Mouse (Mus musculus) CH12F3 (cell line): ENCODE measurements around the gene Best3.
"Not testable (repeated sequence)": the region's sequence is repeated elsewhere in the genome, so short reads cannot be mapped to it uniquely, and the experiment has no call there.

Source experiments
- in situ Hi-C: fragments of 300-500 bp; cut with MboI; formaldehyde crosslinking; loops from 2 replicates; pipeline ENCODE4 v1.14.3; 2020; ENCODE audit warnings: low sequenced_read_pairs

The Best3 gene

DNA sequence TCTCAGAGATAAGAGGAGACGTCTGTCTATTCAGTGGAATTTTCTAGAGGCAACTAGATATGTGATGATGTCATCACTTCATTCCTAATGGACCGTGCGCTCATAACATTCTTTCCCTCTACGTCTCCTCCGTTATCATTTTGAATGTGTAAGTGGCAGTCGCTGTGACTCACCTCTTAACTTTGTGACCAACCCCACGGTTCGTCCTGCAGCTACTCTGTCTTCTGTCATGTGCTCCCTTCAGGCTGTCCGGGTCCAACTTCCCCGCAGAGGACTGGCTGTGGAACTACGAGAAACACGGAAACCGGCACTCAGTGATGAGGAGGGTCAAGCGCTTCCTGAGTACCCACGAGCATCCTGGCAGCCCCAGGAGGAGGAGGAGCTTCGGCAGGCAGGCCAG lies 37.6 kb downstream of the Best3 start:
- in situ Hi-C loops: no loop called here

DNA sequence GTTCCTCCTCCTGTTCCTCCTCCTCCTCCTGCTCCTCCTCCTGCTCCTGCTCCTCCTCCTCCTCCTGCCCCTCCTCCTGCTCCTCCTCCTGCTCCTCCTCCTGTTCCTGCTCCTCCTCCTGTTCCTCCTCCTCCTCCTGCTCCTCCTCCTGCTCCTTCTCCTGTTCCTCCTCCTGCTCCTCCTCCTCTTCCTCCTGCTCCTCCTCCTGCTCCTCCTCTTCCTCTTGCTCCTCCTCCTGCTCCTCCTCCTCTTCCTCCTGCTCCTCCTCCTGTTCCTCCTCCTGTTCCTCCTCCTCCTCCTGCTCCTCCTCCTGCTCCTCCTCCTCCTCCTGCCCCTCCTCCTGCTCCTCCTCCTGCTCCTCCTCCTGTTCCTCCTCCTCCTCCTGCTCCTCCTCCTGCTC lies 39.7 kb downstream of the Best3 start:
- in situ Hi-C loops: not testable (repeated sequence)

DNA sequence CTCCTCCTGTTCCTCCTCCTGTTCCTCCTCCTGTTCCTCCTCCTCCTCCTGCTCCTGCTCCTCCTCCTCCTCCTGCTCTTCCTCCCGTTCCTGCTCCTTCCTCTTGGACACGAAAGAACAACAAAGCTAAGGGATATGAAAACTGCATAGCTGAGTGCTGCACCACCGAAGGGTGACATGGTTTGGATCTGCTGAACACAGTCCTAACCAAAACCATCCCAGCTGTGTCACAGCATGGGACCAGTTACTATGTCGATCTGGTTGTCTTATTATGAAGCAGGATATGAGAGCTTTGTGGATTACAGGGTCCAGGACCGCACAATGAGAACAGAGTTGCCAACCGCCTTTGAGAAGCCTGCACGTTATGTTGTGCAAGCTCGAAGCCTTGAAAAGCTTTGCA lies 40.1 kb downstream of the Best3 start:
- in situ Hi-C loops: no loop called here

DNA sequence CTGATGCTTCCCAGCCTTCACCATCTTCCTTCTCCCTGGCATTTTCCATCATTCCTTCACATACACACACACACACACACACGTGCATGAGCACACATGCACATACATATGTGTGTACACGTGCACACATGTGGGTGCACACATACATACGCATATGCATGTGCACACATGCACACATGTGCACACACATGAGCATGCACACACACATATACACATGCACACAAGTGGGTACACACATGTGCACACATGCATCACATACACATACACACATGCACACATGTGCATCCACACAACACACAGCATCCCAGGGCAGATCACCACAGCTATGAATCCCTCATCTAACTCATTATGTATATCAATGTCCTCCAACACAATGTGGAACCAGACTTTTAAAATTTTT lies 45.0 kb downstream of the Best3 start:
- in situ Hi-C loops: no loop called here

DNA sequence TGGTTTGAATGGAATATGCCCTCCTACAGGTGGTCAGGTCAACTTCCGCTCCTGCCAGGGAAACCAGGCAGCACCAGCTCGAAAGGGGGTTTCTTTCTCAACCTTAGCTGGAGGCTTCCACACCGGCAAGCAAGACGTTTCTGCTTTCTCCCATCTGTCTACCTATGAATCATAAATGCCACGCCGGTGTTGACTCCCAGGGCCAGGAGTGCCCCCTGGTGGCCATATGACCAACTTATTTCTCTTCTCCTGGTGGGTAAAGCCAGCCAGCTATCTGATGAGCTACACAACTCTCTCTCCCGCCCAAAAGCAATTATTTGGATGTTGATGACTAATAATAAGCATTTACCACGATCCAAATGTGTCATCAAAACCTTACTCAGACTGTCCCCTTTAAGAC lies 47.7 kb downstream of the Best3 start:
- in situ Hi-C loops: no loop called here

DNA sequence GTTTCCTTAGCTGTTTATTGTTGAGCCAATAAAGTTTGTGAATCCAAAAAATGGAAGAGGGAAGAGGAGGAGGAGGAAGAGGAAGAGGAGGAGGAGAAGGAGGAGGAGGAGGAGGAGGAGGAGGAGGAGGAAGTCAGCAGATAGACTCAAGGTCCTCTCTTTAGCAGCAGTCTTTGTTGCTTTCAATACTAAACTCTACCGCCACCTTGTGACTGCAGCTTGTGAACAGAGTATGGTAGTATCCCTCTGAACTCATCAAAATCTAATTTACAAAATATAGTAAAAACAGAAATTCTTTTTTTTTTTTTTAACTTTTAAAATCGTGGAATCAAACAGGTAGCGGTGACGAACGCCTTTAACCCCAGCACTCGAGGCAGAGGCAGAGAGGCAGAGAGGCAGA lies 54.2 kb downstream of the Best3 start:
- in situ Hi-C loops: no loop called here

DNA sequence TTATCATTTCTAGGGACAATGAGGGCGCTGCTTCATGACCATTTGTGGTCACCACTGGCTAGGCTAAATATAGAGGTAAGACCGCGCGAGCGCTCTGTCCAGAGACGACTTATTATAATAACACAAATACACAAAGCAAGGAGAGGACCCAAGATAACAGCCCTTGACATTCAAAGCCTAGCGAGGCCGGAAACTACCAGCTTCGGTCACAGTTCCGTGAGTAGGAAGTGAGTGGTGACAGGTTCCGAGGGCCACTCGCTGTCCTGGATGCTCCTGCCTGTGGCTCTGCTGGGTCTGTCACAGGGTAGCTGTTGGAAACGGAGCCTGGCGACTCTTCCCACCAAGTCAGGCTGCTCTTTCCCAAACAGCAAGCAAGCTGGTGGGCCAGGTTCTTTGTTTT lies 56.2 kb downstream of the Best3 start:
- in situ Hi-C loops: no loop called here

DNA sequence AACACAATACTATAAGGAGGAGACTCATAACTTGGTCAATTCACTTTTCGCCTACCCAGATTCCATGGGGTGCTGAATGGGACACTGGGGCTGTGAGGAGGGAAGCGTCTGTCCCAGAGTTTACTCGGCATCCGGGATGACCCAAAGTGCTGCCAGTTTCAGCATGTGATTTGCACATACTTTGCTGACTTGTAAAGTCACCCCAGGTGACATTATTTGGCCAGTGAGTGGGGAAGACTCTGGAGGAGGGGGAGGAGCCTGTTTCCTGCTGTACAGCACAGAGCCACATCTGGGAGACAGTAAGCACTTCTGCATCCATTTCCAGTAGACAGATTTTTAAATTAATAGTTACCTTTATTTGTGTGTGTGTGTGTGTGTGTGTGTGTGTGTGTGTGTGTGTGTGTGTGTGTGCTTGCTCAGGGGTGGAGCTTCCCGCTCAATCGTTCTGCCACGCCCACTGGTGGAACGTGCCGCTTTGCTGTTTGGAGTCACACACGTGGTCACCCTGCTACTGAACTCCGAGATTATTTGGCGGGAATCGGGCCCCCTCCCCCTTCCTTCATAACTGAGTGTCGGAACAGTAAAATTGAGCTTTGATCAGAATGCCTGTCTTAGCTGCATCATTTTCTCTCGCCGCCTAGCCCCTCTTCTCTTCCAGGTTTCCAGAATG lies 57.5 kb downstream of the Best3 start:
- in situ Hi-C loops: not testable (repeated sequence)

DNA sequence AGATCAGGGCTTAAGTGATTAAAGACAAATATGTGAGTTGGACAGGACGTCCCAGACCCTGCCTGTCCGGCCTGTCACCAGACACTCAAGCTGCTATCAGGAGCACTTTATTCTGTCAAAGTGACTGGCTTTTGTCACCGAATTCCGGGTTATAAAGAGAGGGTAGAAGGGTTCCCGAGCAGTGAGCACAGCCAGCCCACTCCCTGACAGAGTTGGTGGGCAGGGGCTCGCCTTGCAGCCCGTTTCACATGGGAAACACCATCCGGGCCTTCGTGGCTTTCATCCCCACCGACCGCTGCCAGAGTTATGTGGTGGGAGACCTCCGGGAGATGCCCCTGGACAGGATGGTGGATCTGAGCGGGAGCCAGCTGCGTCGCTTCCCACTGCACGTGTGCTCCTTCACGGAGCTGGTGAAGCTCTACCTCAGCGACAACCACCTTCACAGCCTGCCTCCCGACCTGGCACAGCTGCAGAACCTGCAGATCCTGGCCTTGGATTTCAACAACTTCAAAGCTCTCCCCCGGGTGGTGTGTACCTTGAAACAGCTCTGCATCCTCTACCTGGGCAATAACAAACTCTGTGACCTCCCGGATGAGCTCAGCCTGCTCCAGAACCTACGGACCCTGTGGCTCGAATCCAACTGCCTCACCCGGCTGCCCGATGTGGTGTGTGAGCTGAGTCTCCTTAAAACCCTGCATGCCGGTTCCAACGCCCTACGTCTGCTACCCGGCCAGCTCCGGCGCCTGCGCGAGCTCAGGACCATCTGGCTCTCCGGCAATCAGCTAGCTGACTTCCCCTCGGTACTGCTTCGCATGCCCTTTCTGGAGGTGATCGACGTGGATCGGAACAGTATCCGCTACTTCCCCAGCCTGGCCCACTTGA lies 59.3 kb downstream of the Best3 start, which contains the start of gene Lrrc10:
TSS of gene Lrrc10 (plus strand) at position 167 of the 882 bp plus-strand sequence.
- in situ Hi-C loops: no loop called here

DNA sequence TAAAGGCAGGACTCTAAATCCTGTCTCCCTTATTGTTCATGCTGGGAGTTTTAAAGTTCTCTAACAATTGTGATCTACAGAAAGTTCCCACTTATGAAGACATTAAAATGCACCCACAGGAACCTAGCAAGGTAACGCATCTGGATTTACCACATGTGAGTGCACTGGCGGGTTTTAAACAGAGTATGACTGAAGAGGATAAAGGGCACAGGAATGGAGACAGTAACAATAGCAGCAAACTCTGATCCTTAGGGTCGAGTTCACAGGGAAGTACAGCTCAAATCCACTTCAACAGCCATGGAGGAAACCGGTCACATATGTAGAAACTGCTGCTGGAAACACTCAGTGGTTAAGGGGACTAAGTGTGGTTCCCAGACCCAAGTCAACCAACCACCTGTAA lies 63.1 kb downstream of the Best3 start:
- in situ Hi-C loops: no loop called here

DNA sequence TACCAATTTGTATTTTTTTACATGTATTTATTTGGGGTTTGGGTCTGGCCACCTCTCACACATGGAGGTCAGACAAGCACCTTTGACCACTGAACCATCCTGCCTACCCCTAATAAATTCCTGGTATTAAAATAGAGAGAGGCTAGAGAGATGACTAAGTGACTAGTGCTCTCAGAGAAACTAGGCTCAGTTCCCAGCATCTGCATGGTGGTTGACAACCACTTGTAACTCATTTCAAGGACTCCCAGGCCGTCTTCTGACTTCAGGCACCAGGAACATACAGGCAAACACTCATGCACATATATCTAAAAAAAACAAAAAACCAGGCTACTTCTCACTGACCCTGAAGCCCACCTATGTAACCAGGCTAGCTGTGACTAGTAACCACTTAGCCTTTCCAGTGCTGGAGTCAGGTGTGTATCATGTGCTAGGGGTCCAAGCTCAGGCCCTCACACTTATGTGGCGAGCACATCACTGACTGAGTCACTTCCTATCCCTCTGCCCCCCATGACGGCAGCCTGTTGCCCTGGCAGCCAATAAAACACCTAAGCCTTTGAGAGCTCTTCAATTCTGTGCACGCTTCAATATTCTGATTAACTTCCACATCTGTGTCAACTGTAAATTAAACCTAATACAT lies 64.0 kb downstream of the Best3 start:
- in situ Hi-C loops: loop anchor here (25.0 kb wide), 1 partner anchor 162 kb away; the partner anchor contains the start of gene Yeats4

DNA sequence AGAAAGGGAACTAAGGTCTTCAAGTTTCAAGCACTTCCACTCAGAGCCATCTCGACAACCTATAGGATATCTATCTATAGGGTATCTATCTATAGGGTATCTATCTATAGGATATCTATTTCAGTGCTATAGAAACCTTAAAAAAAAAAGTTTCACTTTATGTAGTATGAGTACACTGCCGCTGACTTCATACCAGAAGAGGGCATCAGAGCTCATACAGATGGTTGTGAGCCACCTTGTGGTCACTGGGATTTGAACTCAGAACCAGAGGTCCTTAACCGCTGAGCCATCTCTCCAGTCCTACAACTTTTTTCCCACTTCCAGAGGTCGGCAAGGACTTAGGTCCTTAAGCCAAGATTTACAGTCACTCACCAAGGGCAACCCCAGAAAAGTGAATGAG lies 69.6 kb downstream of the Best3 start:
- in situ Hi-C loops: loop anchor here (25.0 kb wide), 1 partner anchor 157 kb away; the partner anchor contains the start of gene Yeats4

DNA sequence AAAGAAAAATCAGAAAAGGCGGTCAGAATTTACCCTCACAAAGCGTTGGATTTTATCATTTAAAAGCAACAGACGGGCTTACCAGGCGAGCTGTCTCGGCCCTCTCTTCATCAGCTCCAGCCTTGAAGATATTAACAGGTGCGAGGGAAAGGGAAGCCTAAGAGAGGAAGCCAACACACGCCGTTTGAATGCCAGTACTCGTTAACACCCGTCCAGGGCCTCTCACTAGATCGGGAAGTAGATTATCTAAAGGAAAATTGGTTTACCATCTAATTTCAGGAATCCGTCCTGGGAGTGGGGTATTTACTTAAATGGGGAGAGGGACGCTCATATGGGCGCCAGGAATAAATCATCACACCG lies 76.8 kb downstream of the Best3 start:
- in situ Hi-C loops: loop anchor here (25.0 kb wide), 1 partner anchor 149 kb away; the partner anchor contains the start of gene Yeats4

DNA sequence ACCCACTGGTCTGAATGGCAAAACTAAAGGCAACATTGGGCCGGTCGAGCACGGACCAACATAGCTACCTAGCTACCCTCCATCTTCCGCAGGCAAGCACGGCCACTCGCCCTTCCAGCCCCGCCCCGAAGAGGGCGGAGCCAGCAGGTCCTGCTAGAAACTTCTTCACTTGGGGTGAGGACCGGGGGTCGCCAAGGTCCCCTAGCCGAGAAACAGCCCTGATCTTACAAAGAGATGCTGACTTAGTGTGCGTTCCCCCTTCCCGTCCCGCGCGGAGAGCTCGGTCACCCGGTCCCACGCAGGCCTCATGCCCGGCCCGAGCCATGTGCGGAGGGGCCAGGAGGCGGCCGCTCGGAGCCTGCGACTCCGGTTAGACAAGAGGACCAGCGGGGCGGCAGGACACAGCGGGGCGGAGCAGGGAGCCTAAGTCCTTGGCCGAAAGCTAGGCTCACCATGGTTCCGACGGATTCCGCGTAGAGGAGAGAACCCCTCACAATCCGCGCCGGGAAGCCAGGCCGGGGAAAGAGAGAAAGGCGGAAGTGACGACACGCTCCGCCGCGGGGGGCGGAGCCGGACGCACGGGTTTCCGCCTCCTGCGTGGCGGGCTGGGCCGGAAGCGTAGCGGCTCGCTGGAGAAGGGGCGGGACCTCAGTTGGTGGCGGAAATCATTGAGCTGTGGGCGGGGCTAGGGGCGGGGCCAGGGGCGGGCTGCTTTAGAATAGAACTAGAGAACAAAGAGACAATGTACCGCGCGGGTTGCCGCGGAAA lies 77.3 kb downstream of the Best3 start, which contains the start of gene Cct2:
TSS of gene Cct2 (minus strand) at position 561 of the 768 bp plus-strand sequence.
- in situ Hi-C loops: loop anchor here (25.0 kb wide), 1 partner anchor 149 kb away; the partner anchor contains the start of gene Yeats4

DNA sequence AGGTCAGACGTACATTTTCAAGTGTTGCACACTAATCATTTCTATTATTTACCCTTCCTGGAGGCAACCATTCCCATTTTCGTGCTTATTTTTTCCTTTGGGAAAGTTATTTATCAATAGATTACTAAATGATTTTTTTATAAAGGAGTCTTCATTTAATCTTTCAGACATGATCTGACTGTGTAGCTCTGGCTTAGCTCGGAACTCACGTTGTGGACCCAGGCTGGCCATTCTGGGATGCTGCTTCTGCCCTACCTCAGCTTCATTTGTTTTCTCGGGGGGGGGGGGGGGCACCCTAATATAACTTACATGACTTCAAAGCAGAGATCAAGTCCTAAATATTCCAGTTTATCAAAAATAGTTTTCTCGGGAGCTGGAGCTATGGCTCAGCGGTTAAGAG lies 78.0 kb downstream of the Best3 start:
- in situ Hi-C loops: loop anchor here (25.0 kb wide), 1 partner anchor 148 kb away; the partner anchor contains the start of gene Yeats4

DNA sequence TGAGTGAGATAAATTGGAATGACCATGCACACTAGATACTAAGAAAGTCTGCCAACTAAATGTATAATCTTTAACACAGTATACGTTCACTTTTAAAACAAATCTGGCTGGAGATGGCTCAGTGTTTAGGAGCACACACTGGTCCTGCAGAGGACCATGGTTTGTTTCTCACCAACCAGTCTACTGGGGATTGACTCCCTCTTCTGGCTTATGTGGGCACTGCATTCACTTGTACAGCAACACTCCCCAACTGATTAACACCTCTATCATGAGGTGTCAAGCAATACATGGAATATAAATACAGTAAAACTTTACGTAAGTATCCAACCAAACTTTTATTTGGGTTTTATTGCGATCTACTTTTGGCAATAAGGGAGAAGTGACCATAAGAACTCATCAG lies 83.0 kb downstream of the Best3 start:
- in situ Hi-C loops: loop anchor here (25.0 kb wide), 1 partner anchor 143 kb away; the partner anchor contains the start of gene Yeats4

DNA sequence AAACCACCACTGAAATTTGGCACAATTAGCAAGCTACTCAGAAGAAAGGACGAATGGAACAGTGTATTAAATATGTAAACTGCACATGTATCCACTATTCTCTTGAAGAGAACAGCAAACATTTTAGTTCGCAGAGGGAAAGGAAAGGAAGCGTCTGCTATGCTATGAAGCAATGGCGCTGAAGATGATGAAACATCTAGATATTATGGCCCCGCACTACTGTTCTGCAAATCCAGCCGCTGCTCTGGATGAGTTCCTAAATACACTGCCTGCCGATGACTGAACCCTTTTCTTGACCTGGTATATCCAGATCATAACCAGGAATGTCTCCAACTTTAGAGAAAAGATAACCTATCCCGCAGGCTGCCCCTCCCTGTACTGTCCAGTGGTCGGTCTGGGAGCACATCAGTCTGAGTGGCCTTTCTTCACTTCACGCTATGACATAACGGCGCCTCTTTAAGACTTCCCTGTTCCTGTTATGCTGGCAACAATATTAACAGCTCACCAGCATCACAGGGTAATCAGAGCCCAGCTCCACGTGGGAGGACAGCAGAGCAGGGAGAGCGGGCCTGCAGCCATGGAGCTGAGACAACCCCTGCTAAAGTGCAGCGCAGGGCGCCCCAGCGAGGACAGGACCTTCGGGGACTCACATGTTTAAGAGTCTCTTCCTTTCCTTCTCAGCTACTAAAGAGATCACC lies 86.2 kb downstream of the Best3 start:
- in situ Hi-C loops: loop anchor here (25.0 kb wide), 1 partner anchor 140 kb away; the partner anchor contains the start of gene Yeats4

DNA sequence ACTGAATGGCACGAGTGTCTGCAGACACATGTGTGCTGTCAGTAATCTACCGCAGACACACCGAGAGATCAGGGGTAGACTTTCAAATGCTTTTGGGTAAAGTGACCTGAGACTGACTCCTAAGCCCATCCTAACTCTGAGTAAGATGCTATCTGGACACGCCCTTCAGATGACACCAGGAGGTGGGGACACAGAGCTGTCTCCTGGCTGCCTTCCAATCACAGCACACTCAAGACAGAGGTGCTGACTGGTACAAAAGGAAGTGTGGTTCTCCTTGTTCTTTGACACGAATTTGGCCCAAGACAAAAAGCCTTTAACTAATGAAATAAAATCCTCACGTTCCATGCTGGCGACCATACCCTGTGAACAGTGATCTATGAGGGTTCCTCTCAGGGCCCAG lies 87.1 kb downstream of the Best3 start:
- in situ Hi-C loops: loop anchor here (25.0 kb wide), 1 partner anchor 139 kb away; the partner anchor contains the start of gene Yeats4
